Mouse (Mus musculus) yolk sac, embryonic 10.5 days (tissue): ENCODE results near the gene Galnt6.

Source experiments
- DNase-seq: peaks from one replicate; pipeline ENCODE4 v3.0.0-alpha.2; 2017; ENCODE audit warnings: low spot score

Galnt6 gene

GRCm38 (mm10) chr15:100655201-100655600 is 74.0 kb downstream of the Galnt6 start:
- DNase-seq: no peak

GRCm38 (mm10) chr15:100654271-100654670 is 74.9 kb downstream of the Galnt6 start:
- no peak for DNase-seq

- DNase-seq: peak; percentile 84
Observed at GRCm38 (mm10) chr15:100651610-100652009, 77.6 kb downstream of the Galnt6 start.

- no peak for DNase-seq
Observed at GRCm38 (mm10) chr15:100650111-100650510, 79.1 kb downstream of the Galnt6 start.

GRCm38 (mm10) chr15:100646161-100646560 is 83.0 kb downstream of the Galnt6 start:
- DNase-seq: no peak

- no peak for DNase-seq
Observed at GRCm38 (mm10) chr15:100642451-100642850, 86.7 kb downstream of the Galnt6 start.
